Mouse (Mus musculus) gastrocnemius, postnatal 14 days (tissue): ENCODE measurements around the gene Abca7. TPM values are rescaled to one million over a fixed set of nuclear protein-coding genes. Genes with fewer than 3 reads are reported as not detected.

ENCODE experiments used
- DNase-seq: peaks from one replicate; pipeline ENCODE4 v3.0.0; 2021; ENCODE audit warnings: mixed read lengths
- intact Hi-C: fragments of 180-260 bp; cut with DNase I; formaldehyde crosslinking; loops from one replicate; pipeline ENCODE4 v1.15.1; 2025; ENCODE audit warnings: low total_unique reads
- total RNA-seq, 2 experiments: library from RNA; stranded (reverse); gene quantifications; 2 replicates each; pipeline ENCODE4 v1.2.3; 2021

The Abca7 gene
- total RNA-seq, 2 experiments from 2014 or later: 4.2 TPM

GRCm38 (mm10) chr10:80016511-80016910, 20.2 kb downstream of the Abca7 start, which contains the start of gene Arhgap45:
TSS of gene Arhgap45 (plus strand) at chr10:80016653.
- DNase-seq: no peak
- intact Hi-C loops: no loop called here

- DNase-seq: no peak
- intact Hi-C loops: no loop called here
Observed at GRCm38 (mm10) chr10:80016931-80017330, 20.6 kb downstream of the Abca7 start.

- DNase-seq: no peak
- intact Hi-C loops: no loop called here
Observed at GRCm38 (mm10) chr10:80017361-80017760, 21.1 kb downstream of the Abca7 start.

GRCm38 (mm10) chr10:80017771-80018170, 21.5 kb downstream of the Abca7 start:
- no peak for DNase-seq
- intact Hi-C loops: no loop called here

GRCm38 (mm10) chr10:80018739-80019297, 22.5 kb downstream of the Abca7 start:
- DNase-seq: no peak
- intact Hi-C loops: no loop called here

- intact Hi-C loops: no loop called here
- DNase-seq: no peak
Observed at GRCm38 (mm10) chr10:80019471-80020131, 23.3 kb downstream of the Abca7 start.

- intact Hi-C loops: no loop called here
- DNase-seq: no peak
Observed at GRCm38 (mm10) chr10:80020191-80020590, 23.9 kb downstream of the Abca7 start.

GRCm38 (mm10) chr10:80020603-80021319, 24.5 kb downstream of the Abca7 start:
- intact Hi-C loops: no loop called here
- no peak for DNase-seq

- intact Hi-C loops: no loop called here
- DNase-seq: no peak
Observed at GRCm38 (mm10) chr10:80021320-80021641, 25.0 kb downstream of the Abca7 start.

GRCm38 (mm10) chr10:80022164-80022563, 25.9 kb downstream of the Abca7 start:
- DNase-seq: no peak
- intact Hi-C loops: no loop called here

- DNase-seq: no peak
- intact Hi-C loops: no loop called here
Observed at GRCm38 (mm10) chr10:80022806-80023205, 26.5 kb downstream of the Abca7 start.

GRCm38 (mm10) chr10:80023758-80024157, 27.5 kb downstream of the Abca7 start:
- DNase-seq: no peak
- intact Hi-C loops: no loop called here

- intact Hi-C loops: no loop called here
- DNase-seq: no peak
Observed at GRCm38 (mm10) chr10:80024229-80025043, 28.1 kb downstream of the Abca7 start.

GRCm38 (mm10) chr10:80025044-80025347, 28.7 kb downstream of the Abca7 start:
- intact Hi-C loops: no loop called here
- no peak for DNase-seq

GRCm38 (mm10) chr10:80025463-80025862, 29.2 kb downstream of the Abca7 start:
- no peak for DNase-seq
- intact Hi-C loops: no loop called here

- no peak for DNase-seq
- intact Hi-C loops: no loop called here
Observed at GRCm38 (mm10) chr10:80025889-80026288, 29.6 kb downstream of the Abca7 start.

- intact Hi-C loops: no loop called here
- no peak for DNase-seq
Observed at GRCm38 (mm10) chr10:80027681-80028520, 31.6 kb downstream of the Abca7 start.

GRCm38 (mm10) chr10:80028521-80028846, 32.2 kb downstream of the Abca7 start:
- intact Hi-C loops: no loop called here
- DNase-seq: no peak

GRCm38 (mm10) chr10:80030191-80030590, 33.9 kb downstream of the Abca7 start:
- no peak for DNase-seq
- intact Hi-C loops: no loop called here

GRCm38 (mm10) chr10:80030736-80031135, 34.4 kb downstream of the Abca7 start:
- no peak for DNase-seq
- intact Hi-C loops: no loop called here
